Mouse (Mus musculus) stomach, embryonic 14.5 days (tissue): ENCODE data around the gene Syngap1. TPM values are rescaled to one million over a fixed set of nuclear protein-coding genes. Genes with fewer than 3 reads are reported as not detected.
"Not testable (repeated sequence)": the region's sequence is repeated elsewhere in the genome, so short reads cannot be mapped to it uniquely, and the experiment has no call there.

ENCODE experiments used
- ATAC-seq: fragments of 200-750 bp; cut with Nextera tagmentation; 2 replicates; pipeline ENCODE4 v1.8.0; 2017; ENCODE audit warnings: low read depth, moderate TSS enrichment; ENCODE audit not compliant: insufficient number of reproducible peaks, insufficient read depth, low FRiP score
- H3K27ac ChIP-seq: fragments of 300-500 bp; sonication (generic); 2 replicates; pipeline ENCODE4 v1.5.1; 2014; ENCODE audit warnings: mild to moderate bottlenecking, low read length, moderate library complexity, mixed read lengths
- H3K27me3 ChIP-seq: fragments of 300-500 bp; sonication (generic); 2 replicates; pipeline ENCODE4 v1.6.1; 2014; ENCODE audit warnings: low read length, control low read depth, mixed read lengths; ENCODE audit not compliant: control insufficient read depth, insufficient read depth
- H3K36me3 ChIP-seq: fragments of 300-500 bp; sonication (generic); 2 replicates; pipeline ENCODE4 v1.6.1; 2014; ENCODE audit warnings: mild to moderate bottlenecking, control low read depth, low read length, moderate library complexity, mixed read lengths; ENCODE audit not compliant: control insufficient read depth, insufficient read depth
- H3K4me1 ChIP-seq: fragments of 300-500 bp; sonication (generic); 2 replicates; pipeline ENCODE4 v1.6.1; 2014; ENCODE audit warnings: low read length, control low read depth, mixed read lengths; ENCODE audit not compliant: control insufficient read depth, insufficient read depth
- H3K4me2 ChIP-seq: fragments of 300-500 bp; sonication (generic); replicated peaks from 2 replicates; pipeline ENCODE4 v1.6.1; 2014; ENCODE audit warnings: low read depth, low read length, control low read depth
- H3K4me3 ChIP-seq: fragments of 300-500 bp; sonication (generic); 2 replicates; pipeline ENCODE4 v1.5.1; 2014; ENCODE audit warnings: low read depth, low read length, control low read depth
- H3K9ac ChIP-seq: fragments of 300-500 bp; sonication (generic); replicated peaks from 2 replicates; pipeline ENCODE4 v1.6.1; 2014; ENCODE audit warnings: low read depth, mild to moderate bottlenecking, control low read depth, low read length, moderate library complexity, mixed read lengths
- H3K9me3 ChIP-seq: fragments of 300-500 bp; sonication (generic); 2 replicates; pipeline ENCODE4 v1.6.1; 2016; ENCODE audit warnings: low read depth, low read length, control low read depth; ENCODE audit not compliant: control insufficient read depth
- WGBS: fragments of 180-500 bp; shearing (Covaris S2); extraction: QIAGEN DNeasy Blood & Tissue Kit; methylation state at CpG from one replicate; pipeline ENCODE4 v1.1.7; 2014; 5-methylcytosine and 5-hydroxymethylcytosine counted together
- polyA plus RNA-seq: library from polyadenylated mRNA; unstranded; fragments of >200 nt; fragmentation: Nextera tagmentation; extraction: Ambion mirVana; gene quantifications from 2 replicates; pipeline ENCODE4 v1.2.1, GENCODE M21; 2014

The Syngap1 gene
- polyA plus RNA-seq, 1 experiment from 2014 or later, result 3.0 TPM

DNA sequence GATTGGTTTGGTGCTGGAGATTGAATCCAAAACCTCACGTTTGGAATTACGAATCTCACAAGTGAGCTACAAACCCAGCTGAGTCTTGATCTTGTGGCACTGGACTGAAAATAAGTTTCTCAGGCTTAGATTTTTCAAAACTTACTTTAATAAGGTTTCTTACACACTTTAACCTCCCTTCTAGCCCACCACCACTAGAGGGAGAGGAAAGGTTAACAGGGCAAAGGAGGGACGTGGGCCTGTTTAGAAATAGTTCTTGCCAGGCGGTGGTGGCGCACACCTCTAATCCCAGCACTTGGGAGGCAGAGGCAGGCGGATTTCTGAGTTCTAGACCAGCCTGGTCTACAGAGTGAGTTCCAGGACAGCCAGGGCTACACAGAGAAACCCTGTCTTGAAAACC, 36.3 kb downstream of the Syngap1 start:
- H3K9ac ChIP-seq, H3K9me3 ChIP-seq, H3K4me3 ChIP-seq, ATAC-seq, H3K4me1 ChIP-seq, H3K27me3 ChIP-seq, H3K4me2 ChIP-seq, H3K27ac ChIP-seq: not testable (repeated sequence)
- H3K36me3 ChIP-seq, result peaks cover 31% of the 10 kb centered on the region
- 84% methylated on average over 6 of the region's 6 CpGs for WGBS

DNA sequence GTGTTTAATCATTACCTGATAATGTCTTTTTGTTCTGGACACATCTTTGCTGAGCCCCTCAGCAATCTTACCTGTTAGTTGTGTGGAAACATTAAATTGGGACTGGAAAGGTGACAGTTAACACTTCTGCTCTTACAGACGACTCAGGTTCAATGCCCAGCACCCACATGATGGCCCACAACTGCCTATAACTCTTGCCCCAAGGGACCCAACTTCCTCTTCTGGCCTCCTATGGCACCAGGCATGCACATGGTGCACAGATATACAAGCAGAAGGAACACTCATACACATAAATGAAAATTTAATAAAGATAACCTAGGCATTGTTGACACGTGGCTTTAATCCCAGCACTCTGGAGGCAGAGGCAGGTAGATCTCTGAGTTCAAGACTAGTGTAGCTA, 38.4 kb downstream of the Syngap1 start:
- Histone ChIP-seq H3K4me2 (no peak overlapping the region), H3K27me3 (no peaks in the 10 kb centered on the region), H3K4me3 (no peak overlapping the region), H3K27ac (no peak overlapping the region), H3K9ac (no peak overlapping the region), H3K36me3 (peaks cover 30% of the 10 kb centered on the region), H3K9me3 (no peaks in the 10 kb centered on the region), H3K4me1 (no peaks in the 10 kb centered on the region)
- no peak for ATAC-seq
- 80% methylated on average over 2 of the region's 2 CpGs for WGBS

- no peak overlapping the region for H3K9ac ChIP-seq
- 53% methylated on average over 2 of the region's 2 CpGs for WGBS
- no peaks in the 10 kb centered on the region for H3K4me1 ChIP-seq
- H3K4me2 ChIP-seq, result no peak overlapping the region
- H3K27me3 ChIP-seq, result no peaks in the 10 kb centered on the region
- H3K36me3 ChIP-seq, result peaks cover 16% of the 10 kb centered on the region
- H3K9me3 ChIP-seq, result no peaks in the 10 kb centered on the region
- H3K4me3 ChIP-seq, result no peak overlapping the region
- no peak for ATAC-seq
- peak overlapping the region; percentile 10; the same call in 1 of the 2 replicates for H3K27ac ChIP-seq
These were observed 40.0 kb downstream of the Syngap1 start for GRCm38 (mm10) chr17:26981050-26981449.

- ATAC-seq, result no peak
- Histone ChIP-seq H3K9me3 (no peaks in the 10 kb centered on the region), H3K4me3 (no peak overlapping the region), H3K27me3 (no peaks in the 10 kb centered on the region), H3K9ac (no peak overlapping the region), H3K27ac (no peak overlapping the region), H3K4me2 (no peak overlapping the region), H3K36me3 (peaks cover under 1% of the 10 kb centered on the region; the same call in 1 of the 2 replicates), H3K4me1 (no peaks in the 10 kb centered on the region)
- 69% methylated on average over 4 of the region's 4 CpGs for WGBS
These were observed 42.3 kb downstream of the Syngap1 start for GRCm38 (mm10) chr17:26983382-26983781.

- Histone ChIP-seq H3K9me3 (no peaks in the 10 kb centered on the region), H3K27ac (no peak overlapping the region), H3K36me3 (no peaks in the 10 kb centered on the region), H3K4me1 (no peaks in the 10 kb centered on the region), H3K27me3 (no peaks in the 10 kb centered on the region), H3K4me2 (no peak overlapping the region), H3K9ac (no peak overlapping the region), H3K4me3 (no peak overlapping the region)
- no peak for ATAC-seq
- 69% methylated on average over 10 of the region's 10 CpGs for WGBS
These were observed 44.6 kb downstream of the Syngap1 start for GRCm38 (mm10) chr17:26985503-26986179.

DNA sequence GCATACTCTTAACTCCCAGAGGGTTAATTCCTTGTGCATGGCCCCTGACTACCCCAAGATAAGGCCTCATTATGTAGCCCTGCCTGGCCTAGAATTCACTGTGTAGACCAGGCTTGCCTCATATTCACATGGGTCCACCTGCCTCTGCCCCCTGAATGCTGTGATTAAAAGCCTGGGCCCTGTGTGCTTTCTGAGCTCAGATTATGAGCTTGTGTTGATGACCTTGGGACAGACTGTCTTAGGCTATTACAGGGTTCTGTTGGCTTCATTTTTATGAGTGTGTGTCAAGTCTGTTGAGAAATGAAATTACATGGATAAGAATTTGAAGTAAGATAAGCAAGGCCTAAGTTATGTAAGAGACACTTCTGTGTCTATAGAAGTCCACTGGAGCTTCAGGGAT, 49.5 kb downstream of the Syngap1 start:
- Histone ChIP-seq H3K36me3 (no peaks in the 10 kb centered on the region), H3K4me3 (no peak overlapping the region), H3K9me3 (no peaks in the 10 kb centered on the region), H3K4me1 (no peaks in the 10 kb centered on the region), H3K4me2 (no peak overlapping the region), H3K27ac (no peak overlapping the region), H3K9ac (no peak overlapping the region), H3K27me3 (no peaks in the 10 kb centered on the region)
- ATAC-seq, result no peak

GRCm38 (mm10) chr17:26994410-26994809, 53.4 kb downstream of the Syngap1 start:
- no peak for ATAC-seq
- H3K9ac ChIP-seq, result no peak overlapping the region
- no peak overlapping the region for H3K27ac ChIP-seq
- H3K27me3 ChIP-seq, result no peaks in the 10 kb centered on the region
- H3K36me3 ChIP-seq, result no peaks in the 10 kb centered on the region
- H3K4me3 ChIP-seq, result no peak overlapping the region
- 61% methylated on average over 14 of the region's 14 CpGs for WGBS
- H3K9me3 ChIP-seq, result no peaks in the 10 kb centered on the region
- H3K4me2 ChIP-seq, result no peak overlapping the region
- no peaks in the 10 kb centered on the region for H3K4me1 ChIP-seq

DNA sequence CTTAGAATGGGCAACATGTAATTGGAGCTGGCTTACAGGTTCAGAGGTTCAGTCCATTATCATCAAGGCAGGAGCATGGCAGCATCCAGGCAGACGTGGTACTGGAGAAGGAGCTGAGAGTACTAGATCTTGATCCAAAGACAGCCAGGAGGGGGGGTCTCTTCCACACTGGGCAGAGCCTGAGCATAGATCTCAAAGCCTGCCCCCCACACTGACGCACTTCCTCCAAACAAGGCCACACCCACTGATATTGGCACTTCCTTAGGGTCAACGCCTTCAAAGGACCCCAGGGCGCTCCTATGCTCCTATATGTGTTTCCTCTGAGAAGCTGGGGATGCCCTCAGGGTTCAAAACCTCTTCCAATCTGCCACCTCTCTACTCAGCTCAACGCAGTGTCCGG, 54.0 kb downstream of the Syngap1 start:
- Histone ChIP-seq H3K27ac (no peak overlapping the region), H3K4me1 (no peaks in the 10 kb centered on the region), H3K9ac (no peak overlapping the region), H3K36me3 (no peaks in the 10 kb centered on the region), H3K4me2 (no peak overlapping the region), H3K4me3 (no peak overlapping the region), H3K9me3 (no peaks in the 10 kb centered on the region), H3K27me3 (no peaks in the 10 kb centered on the region)
- 71% methylated on average over 6 of the region's 6 CpGs for WGBS
- ATAC-seq, result no peak

- H3K27ac ChIP-seq, result no peak overlapping the region
- H3K9me3 ChIP-seq, result no peaks in the 10 kb centered on the region
- no peaks in the 10 kb centered on the region for H3K36me3 ChIP-seq
- 63% methylated on average over 8 of the region's 8 CpGs for WGBS
- no peak overlapping the region for H3K9ac ChIP-seq
- ATAC-seq, result no peak
- H3K4me1 ChIP-seq, result no peaks in the 10 kb centered on the region
- H3K4me2 ChIP-seq, result no peak overlapping the region
- no peak overlapping the region for H3K4me3 ChIP-seq
- no peaks in the 10 kb centered on the region for H3K27me3 ChIP-seq
These were observed 54.5 kb downstream of the Syngap1 start for GRCm38 (mm10) chr17:26995562-26995961.
